Mouse (Mus musculus) thymus, adult 18-20 months (tissue): ENCODE measurements around the gene Exosc5.
A peak's percentile ranks its signal among the peaks of the same experiment; 100 is the strongest.

Experiments used
- DNase-seq, 2 experiments: peaks; one replicate each; pipeline ENCODE4 v3.0.0; 2022; ENCODE audit warnings: mixed read lengths in 2 of 2

Gene Exosc5

DNA sequence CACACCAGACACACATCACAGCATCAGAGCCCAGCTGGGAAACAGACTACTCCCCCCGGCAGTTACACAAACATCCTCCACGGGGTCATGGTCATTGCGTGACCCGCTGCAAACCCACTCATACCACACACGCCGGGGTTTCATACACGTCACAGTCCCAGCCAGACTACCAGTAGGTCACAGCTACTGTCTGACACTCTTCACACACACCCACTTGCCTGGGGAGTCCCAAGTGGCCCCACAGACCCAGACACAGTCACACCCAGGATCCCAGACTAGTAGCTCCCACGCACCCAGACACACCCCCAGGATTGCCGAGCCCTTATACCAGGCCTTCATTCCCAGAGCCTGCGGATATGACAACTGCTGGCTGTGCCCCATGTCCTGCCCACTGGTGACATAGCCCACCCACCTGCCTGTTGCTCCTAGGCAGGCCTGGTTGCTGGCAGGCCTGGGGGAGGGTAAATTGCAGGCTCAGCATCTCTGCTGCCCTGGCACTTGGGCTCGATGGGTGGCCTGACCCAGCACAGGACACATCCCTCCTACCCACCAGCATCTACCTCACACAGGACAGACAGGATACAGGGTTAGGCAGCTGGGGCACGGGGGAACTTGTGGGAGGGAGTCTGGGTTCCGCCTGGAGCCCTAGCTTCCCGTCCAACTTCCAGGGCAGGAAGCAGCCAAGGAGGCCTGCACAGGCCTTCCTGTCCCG lies 48.8 kb downstream of the Exosc5 start:
- no peak for DNase-seq

DNA sequence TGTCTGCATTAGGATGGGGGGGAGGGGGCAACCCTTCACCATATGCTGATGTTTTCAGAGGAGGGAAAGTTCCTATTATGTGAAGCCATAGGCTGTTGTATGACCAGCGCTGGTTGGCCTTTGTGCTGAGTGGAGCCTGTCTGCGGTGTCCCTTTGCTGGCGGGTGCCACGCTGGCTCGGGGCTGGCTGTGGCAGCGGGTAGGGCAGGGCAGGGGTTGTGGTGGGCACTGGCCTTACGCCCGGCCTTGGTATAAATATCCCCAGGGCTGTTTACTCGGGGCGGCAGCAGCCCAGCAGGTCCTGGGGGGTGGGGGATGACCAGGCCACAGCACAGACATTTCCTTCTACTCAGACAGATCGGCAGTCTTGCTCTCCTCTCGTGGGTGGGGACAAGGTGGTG lies 51.0 kb downstream of the Exosc5 start:
- DNase-seq, result no peak

DNA sequence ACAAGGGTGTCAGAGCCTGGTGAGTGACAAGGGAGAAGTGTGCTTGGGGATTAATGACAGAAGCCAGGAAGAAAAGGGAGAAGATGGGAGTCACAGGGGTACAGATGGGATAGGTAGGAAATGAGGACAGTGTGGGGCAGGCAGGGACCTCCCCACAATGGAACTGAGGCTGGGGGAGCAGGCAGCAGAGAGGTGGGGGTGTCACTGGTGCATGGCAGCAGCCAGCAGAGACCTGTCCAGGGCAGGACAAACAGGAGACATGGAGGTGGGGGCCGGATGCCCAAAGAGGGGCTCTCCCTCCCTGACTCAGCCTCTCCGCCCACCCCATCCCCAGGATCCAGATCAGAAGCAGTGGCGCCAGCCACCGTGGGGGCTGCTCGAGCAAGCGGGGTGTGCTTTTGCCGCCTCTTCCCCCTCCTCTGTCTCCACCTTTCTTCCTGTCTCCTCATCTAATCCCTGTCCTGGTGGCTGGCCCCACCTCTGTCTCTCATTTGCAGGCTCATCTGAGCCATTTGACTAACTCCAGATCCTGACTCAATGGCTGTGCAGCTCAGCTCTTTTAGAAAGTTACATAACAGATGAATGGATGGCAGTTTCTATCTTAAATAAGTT lies 51.7 kb downstream of the Exosc5 start:
- no peak for DNase-seq

DNA sequence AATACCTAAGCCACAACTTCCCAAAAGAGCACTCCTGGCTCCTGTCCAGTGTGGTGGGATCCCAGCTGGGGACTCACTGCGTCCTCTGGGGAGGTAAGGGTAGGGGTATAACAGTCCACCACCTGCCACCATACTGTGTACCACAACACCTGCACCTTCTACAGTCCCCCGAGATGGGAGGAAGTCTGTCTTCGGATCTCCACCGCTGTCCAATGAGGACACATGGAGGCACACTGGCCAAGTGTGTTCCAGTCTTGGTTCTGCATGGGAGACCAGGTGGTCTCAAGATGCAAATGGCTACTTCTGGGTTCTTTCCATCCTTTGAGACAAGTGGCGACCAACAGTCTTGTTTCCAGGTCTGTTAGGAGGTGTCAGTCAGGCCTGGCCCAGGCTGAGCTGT lies 52.2 kb downstream of the Exosc5 start:
- no peak for DNase-seq

DNA sequence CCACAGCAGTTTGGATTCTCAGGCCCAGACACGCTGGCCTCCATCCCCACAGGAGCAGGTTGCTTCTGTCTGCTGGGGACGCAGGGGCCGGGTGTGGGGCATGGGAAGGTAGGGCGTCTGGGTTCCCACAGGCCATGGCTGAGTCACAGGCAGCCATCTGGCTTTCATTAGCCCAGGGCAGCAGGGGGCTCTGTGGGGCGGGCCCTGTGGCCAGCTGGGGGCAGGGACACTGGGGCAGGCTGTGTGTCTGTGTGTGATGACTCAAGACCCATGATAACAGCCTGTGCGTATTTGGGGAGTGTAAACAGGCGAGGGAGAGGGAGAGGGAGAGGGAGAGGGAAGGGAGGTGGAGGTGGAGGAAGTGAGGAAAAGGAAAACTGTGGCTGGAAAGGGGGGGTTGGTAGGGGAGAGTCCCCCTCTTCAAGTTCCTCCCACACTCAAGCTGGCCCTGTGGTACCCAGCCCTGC lies 52.8 kb downstream of the Exosc5 start:
- DNase-seq, result no peak

DNA sequence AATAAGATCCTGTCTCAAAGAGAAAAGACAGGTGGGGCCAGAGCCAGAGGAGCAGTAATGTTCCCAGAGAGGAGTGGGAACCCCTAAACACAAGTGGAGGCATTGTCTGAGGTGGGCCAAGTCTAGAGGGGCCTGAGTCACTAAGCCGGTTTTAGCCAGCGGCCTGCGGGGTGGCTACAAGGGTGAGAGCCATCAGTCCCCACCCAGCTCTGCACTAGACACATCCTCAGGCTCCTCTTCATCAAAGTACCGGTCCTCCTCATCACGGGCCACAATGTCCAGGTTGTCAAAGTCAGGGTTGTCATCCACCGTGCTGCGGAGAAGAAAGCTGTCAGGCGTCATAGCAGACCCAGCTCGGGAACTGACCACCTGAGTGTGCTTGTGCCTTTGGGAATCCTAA lies 53.8 kb downstream of the Exosc5 start:
- no peak for DNase-seq

DNA sequence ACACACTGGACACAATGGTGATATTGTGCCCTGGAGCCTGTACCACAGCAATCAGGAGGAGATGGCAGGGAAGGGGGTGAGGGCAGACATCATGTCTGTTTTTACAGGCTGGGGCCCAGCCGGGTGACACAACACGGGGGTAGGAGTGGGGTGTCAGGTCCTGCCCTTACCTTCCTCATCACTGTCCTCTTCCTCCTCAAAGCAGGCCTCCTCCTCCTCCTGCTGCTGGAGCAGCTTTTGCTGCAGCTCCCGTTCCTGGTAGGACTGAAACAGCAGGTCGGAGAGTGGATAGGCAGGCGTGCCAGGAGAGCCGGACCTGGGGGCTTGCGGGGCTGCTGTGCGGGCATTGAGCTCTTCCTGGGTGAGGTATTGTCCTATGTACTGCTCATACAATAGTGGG lies 55.6 kb downstream of the Exosc5 start:
- no peak for DNase-seq

DNA sequence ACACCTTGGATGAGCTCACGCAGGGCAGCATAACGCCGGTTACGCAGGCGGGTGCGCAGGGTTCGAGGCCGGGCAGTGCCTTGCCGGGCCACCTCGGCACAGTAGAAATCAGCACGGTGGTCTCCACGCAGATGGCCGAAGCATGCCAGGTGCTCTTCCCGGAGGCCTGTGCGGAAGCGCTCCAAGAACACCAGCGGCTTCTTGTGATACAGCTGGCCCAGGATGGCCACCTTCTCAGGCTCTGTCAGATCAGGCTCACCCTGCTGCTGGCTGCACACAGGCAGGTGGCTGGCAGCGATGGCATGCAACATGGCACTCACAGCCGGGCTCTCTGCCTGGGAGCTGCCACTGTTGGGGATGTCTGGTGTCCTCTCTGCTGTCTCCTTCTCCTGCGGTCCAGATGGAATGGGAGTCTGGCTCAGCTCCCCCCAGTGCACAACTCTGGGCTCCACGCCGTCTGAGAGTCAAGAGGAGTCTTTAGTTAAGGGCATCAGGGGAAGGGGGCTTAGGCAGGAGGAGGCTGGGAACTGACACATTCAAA lies 56.8 kb downstream of the Exosc5 start:
- DNase-seq, result no peak

DNA sequence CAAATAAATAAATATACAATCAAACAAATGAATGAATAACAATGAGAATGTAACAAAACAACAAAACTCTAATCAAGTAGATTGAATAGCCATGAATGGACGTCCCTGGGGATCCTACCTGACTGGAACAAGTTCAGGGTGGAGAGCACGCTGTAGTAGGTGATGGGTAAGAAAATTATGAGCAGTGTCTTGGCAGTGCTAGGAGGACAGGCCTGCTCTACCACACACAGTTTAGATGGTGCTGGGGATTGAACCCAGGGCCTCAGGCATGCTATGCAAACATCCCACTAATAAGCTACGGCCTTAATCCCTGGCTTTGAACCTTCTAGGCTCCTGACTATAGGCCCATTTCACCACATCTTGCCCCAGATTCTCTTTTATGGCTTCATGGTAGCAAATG lies 58.5 kb downstream of the Exosc5 start:
- DNase-seq, result no peak

DNA sequence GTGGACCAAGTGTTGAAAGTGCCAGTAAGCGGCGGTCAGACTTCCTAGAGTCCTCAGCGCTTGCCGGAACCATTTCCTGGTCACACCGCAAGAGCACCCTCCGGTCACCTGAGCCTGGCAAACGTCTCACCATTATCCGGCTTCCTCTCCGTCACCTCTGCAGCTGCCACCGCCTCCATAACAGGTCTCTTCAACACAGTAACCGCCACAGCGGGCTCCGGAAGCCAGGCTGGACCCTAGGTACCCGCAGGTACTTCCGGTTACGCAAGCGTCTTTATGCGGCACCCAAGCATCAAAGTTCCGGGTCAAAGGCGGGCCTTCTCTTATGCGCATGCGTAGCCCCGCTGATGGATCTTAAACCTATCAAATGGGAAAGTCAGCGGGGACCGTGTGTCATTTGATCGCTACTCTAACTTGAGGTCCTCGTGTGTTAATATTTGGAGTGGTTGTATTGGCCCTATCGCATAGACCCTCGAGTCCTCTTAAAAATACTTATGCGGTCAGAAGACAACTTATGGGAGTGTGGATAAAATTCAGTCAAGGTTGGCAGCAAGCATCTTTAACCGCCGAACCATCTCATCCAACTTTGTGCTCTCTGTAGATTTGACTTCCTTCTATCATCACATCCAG lies 59.9 kb downstream of the Exosc5 start, which contains the start of gene Ccdc97:
Gene Ccdc97 (minus strand): TSS at position 301 of the 630 bp plus-strand sequence.
- peak; percentile 80 to 90 for DNase-seq

DNA sequence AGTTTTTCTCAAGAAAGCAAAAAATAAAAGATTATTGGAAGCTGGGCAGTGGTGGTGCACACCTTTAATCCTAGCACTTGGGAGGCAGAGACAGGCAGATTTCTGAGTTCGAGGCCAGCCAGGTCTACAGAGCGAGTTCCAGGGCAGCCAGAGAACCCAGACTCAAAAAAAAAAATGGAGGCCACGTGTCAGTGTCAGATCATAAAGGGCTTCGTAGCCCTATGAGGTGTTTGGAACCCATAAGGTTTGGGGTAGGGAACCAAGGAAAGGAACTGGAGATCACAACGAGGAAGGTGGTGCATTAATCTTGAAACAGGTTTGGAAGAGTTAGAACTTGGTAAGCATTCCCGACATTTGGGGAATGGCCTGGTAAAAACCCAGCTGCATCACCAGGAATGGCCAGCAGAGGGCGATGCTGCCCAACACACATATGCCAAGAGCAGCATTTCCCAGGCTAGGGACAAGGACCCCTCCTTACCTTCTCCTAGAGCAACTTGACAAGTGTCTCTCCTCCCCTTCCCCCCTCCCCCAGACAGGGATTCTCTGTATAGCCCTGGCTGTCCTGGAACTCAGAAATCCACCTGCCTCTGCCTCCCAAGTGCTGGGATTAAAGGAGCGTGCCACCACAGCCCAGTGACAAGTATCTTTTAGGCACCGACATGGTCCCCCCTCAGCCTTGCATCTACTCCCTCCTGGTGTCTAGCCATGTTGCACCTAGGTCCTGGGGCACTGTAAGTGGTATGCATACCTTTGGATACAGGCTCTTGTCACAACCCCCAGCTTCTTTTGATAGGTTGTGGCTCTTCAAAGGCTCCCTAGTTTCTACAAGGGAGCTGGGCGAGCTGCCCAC lies 61.0 kb downstream of the Exosc5 start:
- peak in 1 of 2 experiments; percentile 54 for DNase-seq

DNA sequence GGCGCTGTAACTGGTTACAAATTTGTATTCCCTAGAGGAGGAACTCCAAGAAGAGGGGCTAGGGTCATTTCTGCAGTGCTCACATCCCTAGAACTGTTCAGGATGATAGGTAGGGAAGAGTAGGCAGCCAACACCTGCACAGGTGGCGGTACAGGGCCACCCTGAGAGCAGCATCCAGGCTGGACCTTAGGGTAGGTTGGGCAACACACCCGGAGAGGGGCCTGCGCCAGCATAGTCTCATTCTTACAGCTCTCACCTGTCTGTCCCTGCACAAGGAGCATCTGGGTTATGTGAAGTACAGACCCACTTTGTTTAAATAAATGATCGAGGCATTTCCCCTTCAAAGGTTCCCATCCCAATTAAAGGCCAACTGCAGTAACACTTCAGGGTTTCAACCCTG lies 61.8 kb downstream of the Exosc5 start:
- no peak for DNase-seq
